Mouse (Mus musculus): ENCODE data around the gene Uhrf1bp1l.

DNA sequence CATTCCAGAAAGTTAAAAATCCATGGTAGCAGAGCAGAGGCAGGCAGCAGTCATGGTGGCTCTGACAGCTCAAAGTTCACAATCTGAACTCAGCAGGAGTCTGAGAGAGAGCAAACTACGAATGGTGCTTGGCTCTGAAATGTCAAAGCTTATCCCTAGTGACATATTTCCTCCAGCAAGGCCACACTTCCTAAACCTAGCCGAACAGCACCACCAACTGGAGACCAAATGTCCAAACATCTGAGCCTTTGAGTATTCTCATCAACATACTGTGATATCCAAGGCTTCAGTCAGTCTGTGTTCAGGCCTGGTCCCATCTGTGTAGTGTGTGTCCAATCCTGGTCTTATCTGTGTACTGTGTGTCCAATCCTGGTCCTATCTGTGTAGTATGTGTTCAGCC is 79.1 kb downstream of the Uhrf1bp1l start:
- no peak for TF ChIP-seq TCF3 (IDR thresholded peaks at IDR 0.05; ENCODE audit: insufficient read length, low read depth)
- TF ChIP-seq POLR2A (IDR thresholded peaks at IDR 0.05; ENCODE audit: insufficient read length, low read depth), result no peak
- TF ChIP-seq MYOG (IDR thresholded peaks at IDR 0.05; ENCODE audit: control insufficient read depth in 1 of 3, insufficient read depth in 1 of 3, insufficient read length in 2 of 3, low read depth in 2 of 3), result no peak
- TF ChIP-seq MAX (IDR thresholded peaks at IDR 0.05; ENCODE audit: low read depth), result no peak
- no peak for TF ChIP-seq CEBPB (IDR thresholded peaks at IDR 0.05; ENCODE audit: insufficient read depth, poor library complexity, severe bottlenecking)
- no peak for TF ChIP-seq TCF12 (IDR thresholded peaks at IDR 0.05; ENCODE audit: insufficient read depth, poor library complexity, severe bottlenecking)
- TF ChIP-seq SRF (IDR thresholded peaks at IDR 0.05; ENCODE audit: control insufficient read depth, insufficient read length, low read depth), result no peak
- no peak for TF ChIP-seq E2F4 (IDR thresholded peaks at IDR 0.05; ENCODE audit: insufficient read depth)
- TF ChIP-seq POLR2AphosphoS2 (IDR thresholded peaks at IDR 0.05; ENCODE audit: insufficient read length, low read depth), result no peak
